Mouse (Mus musculus) cortical plate, adult 2 months (tissue): ENCODE results near the gene Slc27a2. TPM values are rescaled to one million over a fixed set of nuclear protein-coding genes. Genes with fewer than 3 reads are reported as not detected.
"Not testable (repeated sequence)": the region's sequence is repeated elsewhere in the genome, so short reads cannot be mapped to it uniquely, and the experiment has no call there.

ENCODE experiments used
- H3K27ac ChIP-seq: fragments of 200-500 bp; 2 replicates; pipeline ENCODE4 v1.5.1; 2012; ENCODE audit warnings: low read length, control low read depth, inconsistent platforms; ENCODE audit not compliant: insufficient read depth
- H3K4me1 ChIP-seq: fragments of 200-500 bp; 2 replicates; pipeline ENCODE4 v1.6.1; 2011; ENCODE audit warnings: low read length; ENCODE audit not compliant: control insufficient read depth, insufficient read depth
- H3K4me3 ChIP-seq: fragments of 200-500 bp; 2 replicates; pipeline ENCODE4 v1.5.1; 2011; ENCODE audit warnings: mild to moderate bottlenecking, low read length, control low read depth; ENCODE audit not compliant: insufficient read depth
- CTCF ChIP-seq: fragments of 200-500 bp; IDR thresholded peaks from 2 replicates; pipeline ENCODE4 v1.5.1; 2011; ENCODE audit warnings: mild to moderate bottlenecking, control low read depth, low read length; ENCODE audit not compliant: insufficient read depth; ENCODE audit errors: extremely low read depth
- POLR2A ChIP-seq: fragments of 200-500 bp; IDR thresholded peaks from 2 replicates; pipeline ENCODE4 v1.6.1; 2011; ENCODE audit warnings: mild to moderate bottlenecking, low read length, control low read depth; ENCODE audit not compliant: insufficient read depth; ENCODE audit errors: extremely low read depth
- polyA plus RNA-seq: library from polyadenylated mRNA; depleted of rRNA; stranded (reverse); fragments of >200 nt; gene quantifications from 2 replicates; pipeline ENCODE4 v1.2.3, GENCODE M21; 2012; rRNA removed

Slc27a2 gene
- 5.0 and 6.7 TPM in 2 replicates for polyA plus RNA-seq

GRCm38 (mm10) chr2:126552357-126553290, at the start of gene Slc27a2:
Slc27a2 (plus strand) TSS chr2:126552407.
- Histone ChIP-seq H3K4me1 (no peaks in the 10 kb centered on the region), H3K27ac (no peak within 1 kb of the TSS), H3K4me3 (peak within 1 kb of the TSS; percentile 70)
- no peak for TF ChIP-seq CTCF
- no peak for TF ChIP-seq POLR2A

DNA sequence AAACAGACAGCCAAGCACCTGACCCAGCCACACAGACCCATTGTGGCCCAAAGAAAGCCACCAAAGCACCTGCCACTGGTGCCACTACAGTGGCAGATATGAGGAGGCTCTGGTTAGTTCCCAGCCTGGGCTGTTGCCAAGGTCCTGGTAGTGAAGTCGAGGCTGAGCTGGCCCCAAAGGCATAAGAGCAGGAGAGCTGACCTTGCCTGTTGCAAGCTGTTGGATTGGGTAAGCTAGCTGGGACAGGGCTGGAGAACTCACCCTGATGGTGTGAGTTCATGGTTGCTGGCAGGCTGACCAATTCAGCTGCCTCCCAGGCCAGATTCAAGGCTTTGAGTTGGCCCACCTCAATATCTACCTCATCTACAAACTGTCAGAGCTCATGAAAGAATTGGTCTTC, 47.1 kb upstream of the Slc27a2 start:
- no peaks in the 10 kb centered on the region for H3K4me1 ChIP-seq
- no peak for TF ChIP-seq CTCF
- no peak for TF ChIP-seq POLR2A
- no peak overlapping the region for H3K27ac ChIP-seq
- H3K4me3 ChIP-seq, result no peak overlapping the region

DNA sequence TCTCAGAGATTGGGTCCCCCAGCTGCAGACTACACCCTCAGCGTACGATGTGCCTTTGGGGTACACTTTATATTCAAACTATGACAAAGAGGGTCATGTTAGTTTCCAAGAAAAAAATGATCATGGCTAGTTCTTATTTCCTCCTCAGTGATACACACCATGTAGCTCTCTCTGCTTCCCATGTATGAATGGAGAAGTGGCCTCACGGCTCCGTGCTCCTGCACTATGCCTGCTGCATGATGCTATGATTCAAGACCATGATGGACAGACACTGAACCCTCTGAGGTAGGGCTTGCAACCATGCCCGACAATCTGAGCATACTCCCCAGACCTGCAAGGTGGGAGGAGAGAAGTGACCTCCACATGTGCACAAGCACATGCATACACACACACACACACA, 44.7 kb upstream of the Slc27a2 start:
- TF ChIP-seq POLR2A (no peak), CTCF (no peak)
- Histone ChIP-seq H3K4me3 (no peak overlapping the region), H3K27ac (no peak overlapping the region), H3K4me1 (no peaks in the 10 kb centered on the region)

GRCm38 (mm10) chr2:126508228-126508627, 44.0 kb upstream of the Slc27a2 start:
- TF ChIP-seq POLR2A (no peak), CTCF (no peak)
- Histone ChIP-seq H3K4me1 (no peaks in the 10 kb centered on the region), H3K27ac (no peak overlapping the region), H3K4me3 (no peak overlapping the region)

GRCm38 (mm10) chr2:126515069-126515826, 37.0 kb upstream of the Slc27a2 start:
- TF ChIP-seq POLR2A, result no peak
- no peak for TF ChIP-seq CTCF
- Histone ChIP-seq H3K4me3 (no peak overlapping the region), H3K4me1 (no peaks in the 10 kb centered on the region), H3K27ac (no peak overlapping the region)

- Histone ChIP-seq H3K4me3 (no peak overlapping the region), H3K4me1 (no peaks in the 10 kb centered on the region), H3K27ac (no peak overlapping the region)
- no peak for TF ChIP-seq CTCF
- no peak for TF ChIP-seq POLR2A
These were observed 32.2 kb upstream of the Slc27a2 start for GRCm38 (mm10) chr2:126519872-126520581.

DNA sequence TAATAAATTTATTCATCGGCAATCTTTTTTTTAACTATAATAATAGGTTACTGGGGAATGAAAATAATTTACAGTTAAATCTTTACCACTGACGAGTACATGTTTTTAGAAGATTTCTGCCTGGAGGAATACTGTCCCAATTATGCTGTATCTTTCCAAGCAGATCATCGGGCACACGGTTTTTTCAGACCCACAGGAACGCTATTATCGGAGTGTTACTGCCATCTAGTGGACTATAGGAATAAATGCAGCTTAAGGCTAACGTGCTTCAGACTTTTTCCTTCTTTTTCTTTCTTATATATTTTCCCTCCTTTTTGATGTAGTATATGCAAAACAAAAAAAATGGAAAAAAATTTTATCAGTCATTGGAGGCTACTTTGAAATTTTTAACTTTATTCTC, 31.4 kb upstream of the Slc27a2 start:
- H3K27ac ChIP-seq, result no peak overlapping the region
- H3K4me3 ChIP-seq, result no peak overlapping the region
- TF ChIP-seq CTCF (peak; percentile 69; the same call in 1 of the 2 replicates), POLR2A (no peak)
- H3K4me1 ChIP-seq, result no peaks in the 10 kb centered on the region

DNA sequence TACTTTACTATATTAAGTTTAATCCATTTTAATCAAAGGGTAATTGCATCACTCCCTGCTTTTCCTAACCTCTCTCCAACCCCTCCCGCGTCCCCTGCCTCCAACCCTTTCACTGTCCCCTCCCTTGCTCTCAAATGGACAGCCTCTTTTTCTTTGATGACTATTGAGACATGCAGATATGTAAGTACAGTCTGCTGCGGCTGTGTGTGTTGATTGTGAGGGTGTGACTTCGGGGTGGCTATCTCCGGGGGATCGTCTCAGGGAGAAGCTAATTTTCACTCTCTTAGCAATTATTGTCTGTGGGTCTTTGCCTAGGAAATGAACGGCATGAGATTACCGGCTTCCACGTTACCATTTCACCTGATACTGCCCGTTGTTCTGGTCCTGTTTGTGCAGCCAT, 30.7 kb upstream of the Slc27a2 start:
- Histone ChIP-seq H3K27ac (no peak overlapping the region), H3K4me3 (no peak overlapping the region), H3K4me1 (no peaks in the 10 kb centered on the region)
- TF ChIP-seq POLR2A, result no peak
- TF ChIP-seq CTCF, result no peak

- no peak overlapping the region for H3K4me3 ChIP-seq
- H3K27ac ChIP-seq, result no peak overlapping the region
- no peaks in the 10 kb centered on the region for H3K4me1 ChIP-seq
- TF ChIP-seq CTCF (no peak), POLR2A (no peak)
These were observed 30.2 kb upstream of the Slc27a2 start for GRCm38 (mm10) chr2:126522056-126522455.

DNA sequence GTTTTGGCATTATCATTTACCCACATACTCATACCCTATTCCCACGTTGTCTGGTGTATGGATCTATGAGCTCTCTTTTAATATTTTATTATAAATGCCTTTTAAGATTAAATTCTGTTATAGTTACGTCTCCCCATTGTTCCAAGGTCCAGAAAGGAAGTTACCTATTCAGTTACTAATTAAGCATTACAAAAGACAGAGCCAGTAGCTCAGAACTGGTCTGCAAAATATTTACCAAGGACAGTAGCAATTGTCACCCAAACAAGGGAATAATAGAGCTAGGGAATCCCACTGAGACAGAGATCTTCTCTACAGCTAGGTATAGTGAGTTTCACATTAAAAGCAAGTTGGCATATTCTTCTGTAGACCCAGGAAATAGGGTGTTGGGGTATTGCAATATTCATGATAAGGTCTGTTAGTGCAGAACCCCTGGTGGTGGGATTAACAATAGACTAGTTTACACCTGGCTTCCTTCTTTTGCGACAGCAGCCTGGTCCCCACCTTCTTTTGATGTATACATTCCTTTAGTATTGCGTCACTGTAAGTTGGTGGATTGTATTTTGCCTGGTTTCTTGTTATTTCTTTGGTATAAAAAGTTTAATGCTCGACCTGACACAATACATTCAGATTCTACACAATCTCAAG, 29.0 kb upstream of the Slc27a2 start:
- H3K27ac ChIP-seq, H3K4me1 ChIP-seq, H3K4me3 ChIP-seq: not testable (repeated sequence)
